23 mouse cellular contexts compared by ENCODE assay signal in the genomic region with DNA sequence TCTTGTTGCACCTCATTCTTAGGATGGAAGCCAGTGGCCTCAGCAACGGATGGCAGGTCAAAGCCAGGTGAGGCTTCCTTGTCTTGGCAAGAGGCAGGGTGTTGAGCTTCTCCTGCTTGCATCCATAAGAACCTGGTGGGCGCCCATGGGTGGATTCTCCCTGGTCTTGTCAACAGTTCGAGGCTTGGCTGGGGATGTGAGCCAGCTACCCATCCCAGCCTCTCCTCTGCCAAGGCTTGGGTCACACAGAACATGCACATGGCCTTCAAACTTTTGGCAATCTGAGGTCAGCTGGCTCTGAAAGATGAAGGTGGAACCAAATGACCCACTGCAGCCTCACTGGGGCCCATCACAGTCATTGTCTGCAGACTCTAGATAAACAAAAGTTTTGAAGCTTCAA. TPM values are rescaled to one million over a fixed set of nuclear protein-coding genes. Genes with fewer than 3 reads are reported as not detected.
A peak's percentile ranks its signal among the peaks of the same experiment; 100 is the strongest.
DNase-seq lines count a peak whose midpoint lies in the region; ATAC-seq and TF ChIP-seq lines count a peak whose summit lies in the region.
"Had no signal": no experiment of that assay in that cellular context is flagged by ENCODE, and none has a peak within 500 bp of the region (broad histone marks: within the 10 kb centered on the region; RNA-seq: fewer than 3 reads in every experiment).

No protein-coding gene starts in this region.

- no peak overlapping the region for H3K9ac ChIP-seq in kidney, embryonic 14.5 days (ENCODE audit: low read depth, low read length)
- H3K9ac ChIP-seq in kidney, embryonic 16.5 days (replicated peaks; ENCODE audit: low read length), result no peak overlapping the region
- H3K9ac ChIP-seq: embryonic facial prominence, embryonic 13.5 days; forebrain, embryonic 12.5 days; hindbrain, embryonic 12.5 days had no signal

- WGBS in kidney, adult 2 months, result 63% methylated on average over 3 of the region's 3 CpGs
- 86% methylated on average over 3 of the region's 3 CpGs for WGBS in kidney, embryonic 14.5 days
- WGBS in kidney, embryonic 16.5 days, result 93% methylated on average over 3 of the region's 3 CpGs

- peaks cover 5% of the 10 kb centered on the region; the same call in 1 of the 2 replicates for H3K4me1 ChIP-seq in kidney, adult 2 months (ENCODE audit: control insufficient read depth, insufficient read depth, low read length)
- H3K4me1 ChIP-seq in kidney, embryonic 14.5 days (ENCODE audit: control insufficient read depth, insufficient read depth, low read length), result no peaks in the 10 kb centered on the region
- no peaks in the 10 kb centered on the region for H3K4me1 ChIP-seq in kidney, embryonic 16.5 days (ENCODE audit: insufficient read depth, low read length)
- H3K4me1 ChIP-seq: embryonic facial prominence, embryonic 13.5 days; forebrain, embryonic 12.5 days; hindbrain, embryonic 12.5 days had no signal

- H3K27me3 ChIP-seq in kidney, adult 2 months (replicated peaks; ENCODE audit: control insufficient read depth, insufficient read depth, low read length), result no peaks in the 10 kb centered on the region
- H3K27me3 ChIP-seq in kidney, embryonic 14.5 days (ENCODE audit: control insufficient read depth, insufficient read depth, low read length), result no peaks in the 10 kb centered on the region
- H3K27me3 ChIP-seq in kidney, embryonic 16.5 days (ENCODE audit: insufficient read depth, low read length), result no peaks in the 10 kb centered on the region
- H3K27me3 ChIP-seq: embryonic facial prominence, embryonic 13.5 days; forebrain, embryonic 12.5 days; hindbrain, embryonic 12.5 days had no signal

- H3K4me3 ChIP-seq in kidney, adult 2 months (ENCODE audit: insufficient read depth, low read depth, low read length), result no peak overlapping the region
- no peak overlapping the region for H3K4me3 ChIP-seq in kidney, embryonic 14.5 days (ENCODE audit: low read length)
- no peak overlapping the region for H3K4me3 ChIP-seq in kidney, embryonic 16.5 days (ENCODE audit: low read length)
- H3K4me3 ChIP-seq: embryonic facial prominence, embryonic 13.5 days; forebrain, embryonic 12.5 days; heart, adult 2 months; hindbrain, embryonic 12.5 days had no signal

- no peak for TF ChIP-seq CTCF in kidney, adult 2 months (conservative IDR thresholded peaks at IDR 0.05; ENCODE audit: insufficient read depth, insufficient read length, low read depth, low read length)

- no peak overlapping the region for H3K4me2 ChIP-seq in kidney, embryonic 14.5 days (replicated peaks; ENCODE audit: low read depth, low read length)
- H3K4me2 ChIP-seq in kidney, embryonic 16.5 days (replicated peaks; ENCODE audit: low read depth, low read length), result no peak overlapping the region
- H3K4me2 ChIP-seq: embryonic facial prominence, embryonic 13.5 days; forebrain, embryonic 12.5 days; hindbrain, embryonic 12.5 days had no signal

- ATAC-seq in kidney, embryonic 14.5 days (ENCODE audit: low FRiP score, low TSS enrichment), result no peak
- ATAC-seq in kidney, embryonic 16.5 days (ENCODE audit: low FRiP score, low TSS enrichment), result no peak
- ATAC-seq: CD4-positive, CD25-positive, alpha-beta regulatory T cell, adult 4 months; forebrain, embryonic 16.5 days; hindbrain, embryonic 16.5 days had no signal

- H3K9me3 ChIP-seq in kidney, embryonic 14.5 days (ENCODE audit: control insufficient read depth, low read length), result no peaks in the 10 kb centered on the region
- H3K9me3 ChIP-seq in kidney, embryonic 16.5 days (ENCODE audit: low read length), result no peaks in the 10 kb centered on the region
- H3K9me3 ChIP-seq: embryonic facial prominence, embryonic 13.5 days; forebrain, embryonic 12.5 days; G1E; hindbrain, embryonic 12.5 days had no signal

- peak; percentile 55 for TF ChIP-seq POLR2A in kidney, adult 2 months (IDR thresholded peaks at IDR 0.05; ENCODE audit: low read depth, low read length)

- peak; percentile 58 for DNase-seq in adrenal gland, adult 2 months
- no peak for DNase-seq in adrenal gland, postnatal 14 days
- peak; percentile 68 for DNase-seq in kidney, adult 2 months
- peak; percentile 67 to 85 for DNase-seq in kidney, postnatal 25 days
- peak; percentile 80 to 81 for DNase-seq in kidney, postnatal 36 days
- DNase-seq: adrenal gland, postnatal 10 days; B cell, adult 2 months; cerebellum, adult 11-12 months; cerebellum, adult 9-10 months; cerebellum, postnatal 25 days; gastrocnemius, postnatal 10 days; heart, adult 2 months; heart, postnatal 10 days; heart, postnatal 4 days had no signal

- peaks cover 28% of the 10 kb centered on the region; the same call in 1 of the 2 replicates for H3K36me3 ChIP-seq in kidney, adult 2 months (ENCODE audit: control insufficient read depth, insufficient read depth, low read length)
- peaks cover 39% of the 10 kb centered on the region for H3K36me3 ChIP-seq in kidney, embryonic 14.5 days (ENCODE audit: control insufficient read depth, insufficient read depth, low read length)
- peaks cover 32% of the 10 kb centered on the region; the same call in 1 of the 2 replicates for H3K36me3 ChIP-seq in kidney, embryonic 16.5 days (ENCODE audit: insufficient read depth, low read length)

- peak overlapping the region; percentile 99 for H3K27ac ChIP-seq in kidney, adult 2 months (ENCODE audit: insufficient read depth, low read depth, low read length)
- no peak overlapping the region for H3K27ac ChIP-seq in kidney, embryonic 14.5 days (ENCODE audit: low read depth, low read length)
- no peak overlapping the region for H3K27ac ChIP-seq in kidney, embryonic 16.5 days (ENCODE audit: low read length)
- H3K27ac ChIP-seq: embryonic facial prominence, embryonic 13.5 days; forebrain, embryonic 12.5 days; heart, adult 2 months; hindbrain, embryonic 12.5 days had no signal

RNA-seq across cellular contexts. Expression of a gene that starts 8.9 kb away (rescaled TPM):
- 100 to 1,000 TPM; 580 to 729 TPM for total RNA-seq in adrenal gland, adult 2 months (2021)
- polyA plus RNA-seq in adrenal gland, adult 2 months (2012; rRNA removed), result 256 and 331 TPM in 2 replicates
- 308 and 532 TPM in 2 replicates for total RNA-seq in adrenal gland, postnatal 14 days (2021)
- 28,844 and 31,623 TPM in 2 replicates for polyA plus RNA-seq in kidney, adult 2 months (2012; rRNA removed)
- 83.0 and 101 TPM in 2 replicates for polyA plus RNA-seq in kidney, embryonic 14.5 days (2014; fragmentation: Nextera tagmentation; extraction: Ambion mirVana)
- 262 and 297 TPM in 2 replicates for polyA plus RNA-seq in kidney, embryonic 16.5 days (2015; fragmentation: Nextera tagmentation; extraction: Ambion mirVana)
- total RNA-seq: G1E had no signal
- polyA plus RNA-seq: G1E had no signal

RNA-seq across cellular contexts. Expression of a gene that starts 45.0 kb away (rescaled TPM):
- total RNA-seq in adrenal gland, adult 2 months (2021), result 100 to 1,000 TPM; 339 to 391 TPM
- polyA plus RNA-seq in adrenal gland, adult 2 months (2012; rRNA removed), result 610 and 630 TPM in 2 replicates
- 379 and 380 TPM in 2 replicates for total RNA-seq in adrenal gland, postnatal 14 days (2021)
- 1,115 and 1,173 TPM in 2 replicates for polyA plus RNA-seq in kidney, adult 2 months (2012; rRNA removed)
- polyA plus RNA-seq in kidney, embryonic 14.5 days (2014; fragmentation: Nextera tagmentation; extraction: Ambion mirVana), result 720 and 912 TPM in 2 replicates
- polyA plus RNA-seq in kidney, embryonic 16.5 days (2015; fragmentation: Nextera tagmentation; extraction: Ambion mirVana), result 540 and 595 TPM in 2 replicates

RNA-seq across cellular contexts. Expression of a gene that starts 50.5 kb away (rescaled TPM):
- 10 to 100 TPM; 14.3 to 20.8 TPM for total RNA-seq in adrenal gland, adult 2 months (2021)
- polyA plus RNA-seq in adrenal gland, adult 2 months (2012; rRNA removed), result 0.27 and 0.38 TPM in 2 replicates
- total RNA-seq in adrenal gland, postnatal 14 days (2021), result 18.5 and 26.0 TPM in 2 replicates
- 1.4 and 3.9 TPM in 2 replicates for polyA plus RNA-seq in kidney, adult 2 months (2012; rRNA removed)
- polyA plus RNA-seq in kidney, embryonic 14.5 days (2014; fragmentation: Nextera tagmentation; extraction: Ambion mirVana), result 6.7 and 9.6 TPM in 2 replicates
- 6.3 and 9.2 TPM in 2 replicates for polyA plus RNA-seq in kidney, embryonic 16.5 days (2015; fragmentation: Nextera tagmentation; extraction: Ambion mirVana)

RNA-seq across cellular contexts. Expression of a gene that starts 51.5 kb away (rescaled TPM):
- total RNA-seq in adrenal gland, adult 2 months (2021), result 10 to 100 TPM; 82.2 to 88.8 TPM
- polyA plus RNA-seq in adrenal gland, adult 2 months (2012; rRNA removed), result 59.0 and 63.6 TPM in 2 replicates
- total RNA-seq in adrenal gland, postnatal 14 days (2021), result 53.8 and 74.2 TPM in 2 replicates
- polyA plus RNA-seq in kidney, adult 2 months (2012; rRNA removed), result 19.1 and 20.6 TPM in 2 replicates
- polyA plus RNA-seq in kidney, embryonic 14.5 days (2014; fragmentation: Nextera tagmentation; extraction: Ambion mirVana), result 12.3 and 14.8 TPM in 2 replicates
- polyA plus RNA-seq in kidney, embryonic 16.5 days (2015; fragmentation: Nextera tagmentation; extraction: Ambion mirVana), result 20.2 and 22.0 TPM in 2 replicates

Comparison
In these comparisons a context has a peak if more than half of its experiments do, and no peak if none do; other contexts are left out.
1. RNA of a gene that starts 8.9 kb away (polyA plus RNA-seq): 28,844 to 31,623 TPM in kidney, adult 2 months; 262 to 297 TPM in kidney, embryonic 16.5 days, 256 to 331 TPM in adrenal gland, adult 2 months and 83.0 to 101 TPM in kidney, embryonic 14.5 days; every median in the first group is over 10 times any median in the second.